Mouse (Mus musculus) left cerebral cortex, postnatal 14 days (tissue): ENCODE results near the gene Pigq. TPM values are rescaled to one million over a fixed set of nuclear protein-coding genes. Genes with fewer than 3 reads are reported as not detected.

Experiments
- DNase-seq, 2 experiments: peaks; one replicate each; pipeline ENCODE4 v3.0.0; 2021 to 2022; ENCODE audit warnings: low spot score in 2 of 2, mixed read lengths in 1 of 2
- intact Hi-C: fragments of 180-260 bp; cut with DNase I; formaldehyde crosslinking; loops from one replicate; pipeline ENCODE4 v1.15.1; 2025
- long read RNA-seq, 2 experiments: library from polyadenylated mRNA; stranded (forward); transcript quantifications; one replicate each; pipeline ENCODE4 v2.0.0; 2021
- total RNA-seq, 2 experiments: library from RNA; stranded (reverse); gene quantifications; 2 replicates each; pipeline ENCODE4 v1.2.3; 2021

Pigq gene
- total RNA-seq = 100 to 1,000 TPM; 138 to 145 TPM
- long read RNA-seq, experiment 1, transcript Pigq-201 (11 exons, 3,173 nt) = major isoform, 99 of 158 reads
- long read RNA-seq, experiment 1, partial matches to known transcripts = 15 of 158 reads
- long read RNA-seq, experiment 1, other reads (novel, unspliced or antisense) = 36 of 158 reads
- long read RNA-seq, experiment 2, transcript Pigq-201 (11 exons, 3,173 nt) = major isoform, 81 of 135 reads
- long read RNA-seq, experiment 2, partial matches to known transcripts = 5 of 135 reads
- long read RNA-seq, experiment 2, other reads (novel, unspliced or antisense) = 44 of 135 reads

- intact Hi-C loops = no loop called here
- DNase-seq = no peak
These were observed at the start of gene Pigq, which contains the start of gene Nhlrc4 for GRCm38 (mm10) chr17:25944366-25945163. TSS of gene Pigq (minus strand) at chr17:25944936. TSS of gene Nhlrc4 (minus strand) at chr17:25944961.

- no peak for DNase-seq
- intact Hi-C loops = no loop called here
These were observed 48.8 kb upstream of the Pigq start for GRCm38 (mm10) chr17:25993489-25993888.

- intact Hi-C loops = no loop called here
- no peak for DNase-seq
These were observed 47.5 kb upstream of the Pigq start for GRCm38 (mm10) chr17:25992274-25992673.

GRCm38 (mm10) chr17:25990331-25990730 lies 45.6 kb upstream of the Pigq start:
- DNase-seq = no peak
- intact Hi-C loops = no loop called here

GRCm38 (mm10) chr17:25985306-25986294 lies 40.9 kb upstream of the Pigq start, which contains the start of gene Capn15:
TSS of gene Capn15 (minus strand) at chr17:25985796.
- peak; percentile 96 for DNase-seq
- intact Hi-C loops = loop anchor here (5.0 kb wide), 1 partner anchor 93 kb away; no protein-coding TSS in a partner anchor

- DNase-seq = no peak
- intact Hi-C loops = loop anchor here (5.0 kb wide), 1 partner anchor 92 kb away; no protein-coding TSS in a partner anchor
These were observed 40.0 kb upstream of the Pigq start for GRCm38 (mm10) chr17:25984556-25985305.

GRCm38 (mm10) chr17:25984066-25984465 lies 39.3 kb upstream of the Pigq start:
- no peak for DNase-seq
- intact Hi-C loops = no loop called here

- intact Hi-C loops = no loop called here
These were observed 38.2 kb upstream of the Pigq start for GRCm38 (mm10) chr17:25982913-25983312.

GRCm38 (mm10) chr17:25980854-25981253 lies 36.1 kb upstream of the Pigq start:
- intact Hi-C loops = no loop called here
- peak in 1 of 2 experiments; percentile 48 for DNase-seq

More at GRCm38 (mm10) chr17:25982913-25983312, 38.2 kb upstream of the Pigq start:
- DNase-seq = no peak

- no peak for DNase-seq
- intact Hi-C loops = no loop called here
These were observed 35.3 kb upstream of the Pigq start for GRCm38 (mm10) chr17:25979829-25980738.

GRCm38 (mm10) chr17:25970954-25971707 lies 26.4 kb upstream of the Pigq start:
- intact Hi-C loops = no loop called here
- DNase-seq = no peak

GRCm38 (mm10) chr17:25970448-25970847 lies 25.7 kb upstream of the Pigq start:
- intact Hi-C loops = no loop called here
- no peak for DNase-seq

- no peak for DNase-seq
- intact Hi-C loops = no loop called here
These were observed 23.4 kb upstream of the Pigq start for GRCm38 (mm10) chr17:25968176-25968575.

GRCm38 (mm10) chr17:25967652-25968051 lies 22.9 kb upstream of the Pigq start:
- intact Hi-C loops = no loop called here
- no peak for DNase-seq

- intact Hi-C loops = no loop called here
These were observed 19.5 kb upstream of the Pigq start for GRCm38 (mm10) chr17:25964271-25964670.

GRCm38 (mm10) chr17:25962413-25962905 lies 17.7 kb upstream of the Pigq start:
- intact Hi-C loops = no loop called here
- DNase-seq = no peak

More at GRCm38 (mm10) chr17:25964271-25964670, 19.5 kb upstream of the Pigq start:
- no peak for DNase-seq

GRCm38 (mm10) chr17:25961566-25961965 lies 16.8 kb upstream of the Pigq start:
- intact Hi-C loops = no loop called here
- no peak for DNase-seq
